Mouse (Mus musculus) layer of hippocampus, adult 2 months (tissue): Measurements from ENCODE around the gene Slc9a6. TPM values are rescaled to one million over a fixed set of nuclear protein-coding genes. Genes with fewer than 3 reads are reported as not detected.

Experiments used
- DNase-seq, 2 experiments: peaks; one replicate each; pipeline ENCODE4 v3.0.0; 2022; ENCODE audit warnings: low spot score in 2 of 2
- H3K27ac ChIP-seq: fragments of 200-600 bp; 2 replicates; pipeline ENCODE4 v1.8.1; 2022
- H3K4me3 ChIP-seq: fragments of 200-600 bp; 2 replicates; pipeline ENCODE4 v1.8.1; 2022; ENCODE audit warnings: mild to moderate bottlenecking
- CTCF ChIP-seq: fragments of 200-600 bp; conservative IDR thresholded peaks from 2 replicates; pipeline ENCODE4 v1.8.1; 2022; ENCODE audit warnings: antibody characterized with exemption, mild to moderate bottlenecking, moderate library complexity
- long read RNA-seq, 2 experiments: library from polyadenylated mRNA; stranded (forward); transcript quantifications; one replicate each; pipeline ENCODE4 v2.0.0; 2021; ENCODE audit warnings: borderline mapping rate in 2 of 2
- total RNA-seq, 2 experiments: library from RNA; stranded (reverse); gene quantifications; 2 replicates each; pipeline ENCODE4 v1.2.3; 2021

Slc9a6 gene
- 100 to 1,000 TPM in 1 of 2 experiments, 10 to 100 TPM in 1; 99.8 to 103 TPM for total RNA-seq
- long read RNA-seq, experiment 1, full-length matches to known transcripts: 22 of 44 reads
- long read RNA-seq, experiment 1, partial matches to known transcripts: 11 of 44 reads
- long read RNA-seq, experiment 1, other reads (novel, unspliced or antisense): 11 of 44 reads
- long read RNA-seq, experiment 2, full-length matches to known transcripts: 20 of 40 reads
- long read RNA-seq, experiment 2, partial matches to known transcripts: 1 of 40 reads
- long read RNA-seq, experiment 2, other reads (novel, unspliced or antisense): 19 of 40 reads

GRCm38 (mm10) chrX:56609623-56610317 lies at the start of gene Slc9a6:
Gene Slc9a6 (plus strand): TSS chrX:56609757.
- peak; percentile 54 to 66 for DNase-seq
- Histone ChIP-seq H3K27ac (peak within 1 kb of the TSS; percentile 80), H3K4me3 (peak within 1 kb of the TSS; percentile 68)
- TF ChIP-seq CTCF: peak; percentile 42

GRCm38 (mm10) chrX:56572465-56572864 lies 37.1 kb upstream of the Slc9a6 start:
- Histone ChIP-seq H3K27ac (no peak overlapping the region), H3K4me3 (no peak overlapping the region)
- DNase-seq: no peak
- TF ChIP-seq CTCF: peak; percentile 76

GRCm38 (mm10) chrX:56578200-56578599 lies 31.4 kb upstream of the Slc9a6 start:
- DNase-seq: no peak
- no peak overlapping the region for H3K27ac ChIP-seq
- H3K4me3 ChIP-seq: no peak overlapping the region
- no peak for TF ChIP-seq CTCF

- TF ChIP-seq CTCF: peak; percentile 32
- Histone ChIP-seq H3K27ac (peak overlapping the region; percentile 83), H3K4me3 (peak overlapping the region; percentile 77)
- no peak for DNase-seq
Observed at GRCm38 (mm10) chrX:56597219-56597886, 12.2 kb upstream of the Slc9a6 start.

- H3K27ac ChIP-seq: peak within 1 kb of the TSS; percentile 83
- DNase-seq: peak; percentile 89 to 95
- TF ChIP-seq CTCF: no peak
- H3K4me3 ChIP-seq: peak within 1 kb of the TSS; percentile 77
Observed at GRCm38 (mm10) chrX:56597887-56598640, 11.5 kb upstream of the Slc9a6 start, which contains the start of gene Mmgt1. Gene Mmgt1 (minus strand): TSS chrX:56598069.

- DNase-seq: no peak
- TF ChIP-seq CTCF: no peak
- no peak overlapping the region for H3K27ac ChIP-seq
- H3K4me3 ChIP-seq: no peak overlapping the region
Observed at GRCm38 (mm10) chrX:56606536-56606935, 3.0 kb upstream of the Slc9a6 start.

GRCm38 (mm10) chrX:56607032-56607710 lies 2.4 kb upstream of the Slc9a6 start:
- Histone ChIP-seq H3K27ac (no peak overlapping the region), H3K4me3 (no peak overlapping the region)
- DNase-seq: no peak
- no peak for TF ChIP-seq CTCF

- Histone ChIP-seq H3K4me3 (peak overlapping the region; percentile 68), H3K27ac (peak overlapping the region; percentile 80)
- DNase-seq: peak in 1 of 2 experiments; percentile 1
- no peak for TF ChIP-seq CTCF
Observed at GRCm38 (mm10) chrX:56609285-56609622, 303 bp upstream of the Slc9a6 start.

- no peak for TF ChIP-seq CTCF
- H3K27ac ChIP-seq: peak overlapping the region; percentile 80
- peak in 1 of 2 experiments; percentile 12 for DNase-seq
Observed at GRCm38 (mm10) chrX:56610318-56610694, 749 bp downstream of the Slc9a6 start.

GRCm38 (mm10) chrX:56615236-56615635 lies 5.7 kb downstream of the Slc9a6 start:
- H3K4me3 ChIP-seq: no peak overlapping the region
- TF ChIP-seq CTCF: no peak
- DNase-seq: no peak
- no peak overlapping the region for H3K27ac ChIP-seq

More at GRCm38 (mm10) chrX:56610318-56610694, 749 bp downstream of the Slc9a6 start:
- peak overlapping the region; percentile 68 for H3K4me3 ChIP-seq

GRCm38 (mm10) chrX:56636185-56636584 lies 26.6 kb downstream of the Slc9a6 start:
- no peak overlapping the region for H3K4me3 ChIP-seq
- no peak overlapping the region for H3K27ac ChIP-seq
- DNase-seq: no peak
- TF ChIP-seq CTCF: no peak

GRCm38 (mm10) chrX:56640066-56640465 lies 30.5 kb downstream of the Slc9a6 start:
- no peak for DNase-seq
- no peak overlapping the region for H3K27ac ChIP-seq
- H3K4me3 ChIP-seq: no peak overlapping the region
- TF ChIP-seq CTCF: no peak
